Mouse (Mus musculus) olfactory bulb, adult 2 months (tissue): ENCODE data around the gene Prc1.

Experiments
- CTCF ChIP-seq: fragments of 200-500 bp; IDR thresholded peaks from 2 replicates; pipeline ENCODE4 v1.5.1; 2012; ENCODE audit warnings: low read depth, mild to moderate bottlenecking, low read length, moderate library complexity; ENCODE audit not compliant: insufficient read depth
- POLR2A ChIP-seq: fragments of 200-500 bp; IDR thresholded peaks from 2 replicates; pipeline ENCODE4 v1.6.1; 2012; ENCODE audit warnings: mild to moderate bottlenecking, low read depth, low read length, moderate library complexity; ENCODE audit not compliant: insufficient read depth

- TF ChIP-seq CTCF (no peak), POLR2A (no peak)
Observed at GRCm38 (mm10) chr7:80323336-80323735, 29.1 kb downstream of the Prc1 start.
